Mouse (Mus musculus) CH12.LX (cell line): ENCODE measurements around the gene Tmem121.

Experiments
- CTCF ChIP-seq, 2 experiments: IDR thresholded peaks in 1 of 2; conservative IDR thresholded peaks in 1 of 2; 2 replicates each; pipeline ENCODE4 v1.5.1; 2011 to 2012; ENCODE audit warnings: low read depth in 2 of 2, low read length in 2 of 2, improper control_type of control experiment in 1 of 2, inconsistent platforms in 1 of 2, mild to moderate bottlenecking in 1 of 2, moderate library complexity in 1 of 2
- EP300 ChIP-seq: IDR thresholded peaks from 2 replicates; pipeline ENCODE4 v1.6.1; 2011; ENCODE audit warnings: low read length, improper control_type of control experiment
- MAX ChIP-seq: IDR thresholded peaks from 2 replicates; pipeline ENCODE4 v1.6.1; 2011; ENCODE audit warnings: low read length, improper control_type of control experiment
- MXI1 ChIP-seq: IDR thresholded peaks from 2 replicates; pipeline ENCODE4 v1.6.1; 2011; ENCODE audit warnings: mild to moderate bottlenecking, low read depth, low read length, improper control_type of control experiment
- MYC ChIP-seq: IDR thresholded peaks from 2 replicates; pipeline ENCODE4 v1.6.1; 2011; ENCODE audit warnings: low read depth, mild to moderate bottlenecking, improper control_type of control experiment, low read length
- POLR2A ChIP-seq: IDR thresholded peaks from 2 replicates; pipeline ENCODE4 v1.6.1; 2011; ENCODE audit warnings: low read depth, mild to moderate bottlenecking, improper control_type of control experiment, low read length
- TCF12 ChIP-seq: IDR thresholded peaks from 2 replicates; pipeline ENCODE4 v1.6.1; 2014; ENCODE audit warnings: low read depth, mild to moderate bottlenecking, inconsistent platforms, low read length, improper control_type of control experiment

GRCm38 (mm10) chr12:113214072-113214808, 28.5 kb downstream of the Tmem121 start:
- TF ChIP-seq MYC (no peak), MAX (no peak), CTCF (conservative IDR thresholded peaks at IDR 0.05 in 1 of 2, IDR thresholded peaks at IDR 0.05 in 1 of 2; ENCODE audit: low read depth in 2 of 2, low read length in 2 of 2) (no peak), TCF12 (no peak), EP300 (no peak), MXI1 (no peak), POLR2A (no peak)
